Mouse (Mus musculus) cerebellum, adult 11 months (tissue): ENCODE data around the gene Mon2.

Experiments used
- DNase-seq: peaks from one replicate; pipeline ENCODE4 v3.0.0; 2022

Gene Mon2

GRCm38 (mm10) chr10:122960738-122961137 lies 115.6 kb downstream of the Mon2 start:
- no peak for DNase-seq

GRCm38 (mm10) chr10:122960216-122960615 lies 116.1 kb downstream of the Mon2 start:
- DNase-seq: no peak

GRCm38 (mm10) chr10:122958699-122959098 lies 117.6 kb downstream of the Mon2 start:
- no peak for DNase-seq

DNA sequence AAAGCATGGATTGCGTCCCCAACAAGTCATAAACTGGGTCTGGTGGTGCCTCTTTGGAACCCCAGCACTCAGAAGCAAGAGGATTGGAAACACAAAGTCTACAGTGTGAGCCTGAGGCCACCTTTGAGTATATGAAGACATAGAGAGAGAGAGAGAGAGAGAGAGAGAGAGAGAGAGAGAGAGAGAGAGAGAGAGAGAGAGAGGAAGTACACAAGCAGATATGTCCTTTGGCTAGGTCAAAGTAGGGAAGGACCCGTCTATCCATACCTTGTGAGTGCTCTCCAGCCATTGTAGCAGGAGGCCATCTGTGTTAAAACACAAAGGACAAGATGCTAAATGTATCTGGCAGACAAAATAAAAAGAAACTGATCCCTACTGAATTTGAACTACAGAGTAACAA lies 118.4 kb downstream of the Mon2 start:
- no peak for DNase-seq

GRCm38 (mm10) chr10:122953576-122953975 lies 122.7 kb downstream of the Mon2 start:
- DNase-seq: no peak

- DNase-seq: no peak
Observed at GRCm38 (mm10) chr10:122950966-122951365, 125.3 kb downstream of the Mon2 start.

GRCm38 (mm10) chr10:122944888-122945287 lies 131.4 kb downstream of the Mon2 start:
- no peak for DNase-seq

DNA sequence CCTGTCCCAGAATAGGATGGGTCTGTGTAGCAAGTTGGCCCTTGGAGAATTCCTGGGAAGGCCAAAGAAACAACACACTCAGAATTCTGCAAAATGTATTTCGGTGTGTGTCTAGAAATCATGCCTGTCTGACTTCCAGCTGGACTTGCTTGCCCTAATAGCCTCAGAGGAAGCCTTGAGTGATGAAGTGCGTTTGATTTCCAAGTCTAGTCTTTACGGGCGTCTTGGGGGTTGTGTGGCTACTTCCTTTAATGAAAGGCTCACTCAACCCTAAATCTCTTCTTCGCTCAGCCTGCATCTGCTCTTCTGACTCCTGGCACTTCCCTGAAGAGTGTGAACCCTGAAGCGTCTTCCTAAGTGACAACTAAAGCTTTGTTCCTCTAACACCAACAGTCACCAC lies 132.5 kb downstream of the Mon2 start:
- no peak for DNase-seq

DNA sequence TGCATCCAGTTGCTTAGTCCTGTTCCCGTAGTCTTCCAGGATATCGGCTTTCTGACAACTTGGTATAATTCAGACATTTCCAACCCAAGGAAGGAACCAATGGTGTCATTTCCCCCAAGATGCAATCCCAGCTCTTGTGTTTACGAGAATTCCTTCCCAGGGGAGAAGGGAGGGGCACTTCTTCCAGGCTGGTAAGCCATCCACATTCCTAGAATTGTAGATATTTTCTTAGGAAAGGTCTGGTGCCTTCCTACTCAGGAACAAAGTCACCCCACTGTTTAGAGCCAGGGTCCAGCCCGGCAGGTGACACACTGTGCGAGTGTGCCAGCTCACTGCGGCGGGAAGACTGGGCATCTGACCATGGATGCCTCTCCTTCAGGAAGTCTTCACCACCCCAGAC lies 133.5 kb downstream of the Mon2 start:
- no peak for DNase-seq
